Mouse (Mus musculus) thymus, adult 18-20 months (tissue): ENCODE measurements around the gene Kpnb1.

Experiments used
- DNase-seq, 2 experiments: peaks; one replicate each; pipeline ENCODE4 v3.0.0; 2022; ENCODE audit warnings: mixed read lengths in 2 of 2

Kpnb1 gene

GRCm38 (mm10) chr11:97185704-97186614 is 1.7 kb downstream of the Kpnb1 start:
- DNase-seq, result no peak

GRCm38 (mm10) chr11:97184875-97185274 is 2.8 kb downstream of the Kpnb1 start:
- DNase-seq, result no peak

GRCm38 (mm10) chr11:97182446-97182845 is 5.2 kb downstream of the Kpnb1 start:
- DNase-seq, result no peak

GRCm38 (mm10) chr11:97181061-97181460 is 6.6 kb downstream of the Kpnb1 start:
- no peak for DNase-seq

GRCm38 (mm10) chr11:97178198-97178597 is 9.5 kb downstream of the Kpnb1 start:
- no peak for DNase-seq

GRCm38 (mm10) chr11:97176851-97177250 is 10.8 kb downstream of the Kpnb1 start:
- no peak for DNase-seq

GRCm38 (mm10) chr11:97175499-97175898 is 12.2 kb downstream of the Kpnb1 start:
- no peak for DNase-seq

GRCm38 (mm10) chr11:97160341-97160740 is 27.3 kb downstream of the Kpnb1 start:
- no peak for DNase-seq

GRCm38 (mm10) chr11:97156999-97157398 is 30.7 kb downstream of the Kpnb1 start:
- DNase-seq, result no peak

GRCm38 (mm10) chr11:97152662-97153287 is 34.9 kb downstream of the Kpnb1 start:
- no peak for DNase-seq

GRCm38 (mm10) chr11:97152023-97152426 is 35.7 kb downstream of the Kpnb1 start:
- DNase-seq, result no peak

- DNase-seq, result no peak
Measured at GRCm38 (mm10) chr11:97151343-97151801, 36.3 kb downstream of the Kpnb1 start, which contains the start of gene Tbkbp1. Tbkbp1 (minus strand) TSS chr11:97151495.

- DNase-seq, result no peak
Measured at GRCm38 (mm10) chr11:97150411-97151330, 37.0 kb downstream of the Kpnb1 start.

- no peak for DNase-seq
Measured at GRCm38 (mm10) chr11:97149995-97150410, 37.7 kb downstream of the Kpnb1 start.

- DNase-seq, result no peak
Measured at GRCm38 (mm10) chr11:97149026-97149425, 38.7 kb downstream of the Kpnb1 start.

GRCm38 (mm10) chr11:97148591-97148990 is 39.1 kb downstream of the Kpnb1 start:
- no peak for DNase-seq

- no peak for DNase-seq
Measured at GRCm38 (mm10) chr11:97147333-97147732, 40.3 kb downstream of the Kpnb1 start.

GRCm38 (mm10) chr11:97146724-97147123 is 41.0 kb downstream of the Kpnb1 start:
- peak in 1 of 2 experiments; percentile 50 for DNase-seq

- no peak for DNase-seq
Measured at GRCm38 (mm10) chr11:97145951-97146350, 41.7 kb downstream of the Kpnb1 start.

GRCm38 (mm10) chr11:97145320-97145719 is 42.4 kb downstream of the Kpnb1 start:
- no peak for DNase-seq

GRCm38 (mm10) chr11:97143196-97143900 is 44.3 kb downstream of the Kpnb1 start:
- DNase-seq, result no peak

GRCm38 (mm10) chr11:97142159-97142608 is 45.5 kb downstream of the Kpnb1 start:
- peak in 1 of 2 experiments; percentile 46 for DNase-seq
